ENCODE assay signal across 28 mouse cellular contexts in genomic region chr8:104107111-104107510, GRCm38 (mm10). TPM values are rescaled to one million over a fixed set of nuclear protein-coding genes. Genes with fewer than 3 reads are reported as not detected.
DNase-seq lines count a peak whose midpoint lies in the region; ATAC-seq and TF ChIP-seq lines count a peak whose summit lies in the region.
"Had no signal": no experiment of that assay in that cellular context is flagged by ENCODE, and none has a peak within 500 bp of the region (broad histone marks: within the 10 kb centered on the region; RNA-seq: fewer than 3 reads in every experiment).

No protein-coding gene starts in this region.

- H3K27me3 ChIP-seq in heart, embryonic 14.5 days (ENCODE audit: control insufficient read depth, insufficient read depth, low read length) = no peaks in the 10 kb centered on the region
- H3K27me3 ChIP-seq in heart, postnatal 0 days (ENCODE audit: control insufficient read depth, insufficient read depth, low read length) = no peaks in the 10 kb centered on the region
- H3K27me3 ChIP-seq in forebrain, embryonic 15.5 days = no peaks in the 10 kb centered on the region
- H3K27me3 ChIP-seq: CH12.LX; embryonic facial prominence, embryonic 13.5 days; forebrain, embryonic 12.5 days; hindbrain, embryonic 13.5 days; intestine, embryonic 15.5 days had no signal

- no peak for TF ChIP-seq EP300 in heart, postnatal 0 days (IDR thresholded peaks at IDR 0.05; ENCODE audit: low read depth)

- peak overlapping the region; percentile 24; the same call in 1 of the 2 replicates for H3K27ac ChIP-seq in gastrocnemius, adult 2 months
- H3K27ac ChIP-seq in heart, embryonic 14.5 days (replicated peaks in 1 of 2; ENCODE audit: control insufficient read depth in 1 of 2, insufficient read depth in 1 of 2, low read depth in 2 of 2, low read length in 2 of 2) = no peak overlapping the region
- no peak overlapping the region for H3K27ac ChIP-seq in heart, postnatal 0 days (ENCODE audit: low read depth)
- peak overlapping the region; percentile 34; the same call in 1 of the 2 replicates for H3K27ac ChIP-seq in brown adipose tissue, adult 24 weeks (replicated peaks; ENCODE audit: low read depth, low read length)
- H3K27ac ChIP-seq in forebrain, embryonic 15.5 days (replicated peaks) = no peak overlapping the region
- H3K27ac ChIP-seq: embryonic facial prominence, embryonic 10.5 days; embryonic facial prominence, embryonic 13.5 days; forebrain, embryonic 12.5 days; hindbrain, embryonic 10.5 days; hindbrain, embryonic 13.5 days; intestine, embryonic 15.5 days had no signal

- no peak for ATAC-seq in heart, embryonic 14.5 days (ENCODE audit: insufficient number of reproducible peaks, insufficient read depth, low FRiP score, low read depth)
- ATAC-seq in heart, postnatal 0 days (ENCODE audit: insufficient read depth, low read depth) = no peak
- ATAC-seq in forebrain, embryonic 15.5 days (replicated peaks) = no peak
- ATAC-seq: forebrain, embryonic 16.5 days; intestine, embryonic 15.5 days had no signal

- peaks cover 10% of the 10 kb centered on the region; the same call in 1 of the 2 replicates for H3K36me3 ChIP-seq in heart, embryonic 14.5 days (ENCODE audit: control insufficient read depth, insufficient read depth, low read length)
- H3K36me3 ChIP-seq in heart, postnatal 0 days (replicated peaks; ENCODE audit: control insufficient read depth, insufficient read depth, low read length) = no peaks in the 10 kb centered on the region; the same call in 1 of the 2 replicates
- no peaks in the 10 kb centered on the region for H3K36me3 ChIP-seq in forebrain, embryonic 15.5 days
- H3K36me3 ChIP-seq: embryonic facial prominence, embryonic 10.5 days; embryonic facial prominence, embryonic 13.5 days; forebrain, embryonic 12.5 days; G1E; hindbrain, embryonic 10.5 days; hindbrain, embryonic 13.5 days; intestine, embryonic 15.5 days had no signal

- intact Hi-C loops in gastrocnemius, adult 2 months (cut with DNase I) = no loop called here
- intact Hi-C loops in gastrocnemius, postnatal 14 days (cut with DNase I; ENCODE audit: low total_unique reads) = no loop called here
- intact Hi-C loops in heart, postnatal 10 days (cut with DNase I) = no loop called here
- intact Hi-C loops in heart, postnatal 14 days (cut with DNase I) = no loop called here

- H3K4me3 ChIP-seq in gastrocnemius, adult 2 months = peak overlapping the region; percentile 72
- no peak overlapping the region for H3K4me3 ChIP-seq in heart, embryonic 14.5 days (ENCODE audit: control insufficient read depth in 1 of 2, insufficient read depth in 1 of 2, low read depth in 1 of 2, low read length in 2 of 2)
- no peak overlapping the region for H3K4me3 ChIP-seq in heart, postnatal 0 days (ENCODE audit: low read depth, low read length)
- peak overlapping the region; percentile 45 for H3K4me3 ChIP-seq in brown adipose tissue, adult 24 weeks (ENCODE audit: insufficient read depth, low read depth, low read length)
- no peak overlapping the region for H3K4me3 ChIP-seq in forebrain, embryonic 15.5 days
- H3K4me3 ChIP-seq: embryonic facial prominence, embryonic 10.5 days; embryonic facial prominence, embryonic 13.5 days; erythroblast, embryonic 14.5 days; forebrain, embryonic 12.5 days; hindbrain, embryonic 10.5 days; hindbrain, embryonic 13.5 days; intestine, embryonic 15.5 days had no signal

- H3K9ac ChIP-seq in heart, embryonic 14.5 days (ENCODE audit: low read length) = no peak overlapping the region
- H3K9ac ChIP-seq in heart, postnatal 0 days (replicated peaks; ENCODE audit: low read depth, low read length) = no peak overlapping the region
- H3K9ac ChIP-seq in forebrain, embryonic 15.5 days (replicated peaks) = no peak overlapping the region
- H3K9ac ChIP-seq: embryonic facial prominence, embryonic 13.5 days; forebrain, embryonic 12.5 days; hindbrain, embryonic 13.5 days; intestine, embryonic 15.5 days had no signal

- TF ChIP-seq CTCF in gastrocnemius, adult 2 months (IDR thresholded peaks at IDR 0.05) = no peak
- TF ChIP-seq CTCF in heart, postnatal 0 days (IDR thresholded peaks at IDR 0.05; ENCODE audit: low read depth) = no peak

- H3K4me1 ChIP-seq in heart, embryonic 14.5 days (ENCODE audit: control insufficient read depth in 2 of 2, insufficient read depth in 2 of 2, low read length in 2 of 2) = peaks cover 4 to 19% of the 10 kb centered on the region in 2 experiments
- peaks cover 14% of the 10 kb centered on the region; the same call in 1 of the 2 replicates for H3K4me1 ChIP-seq in heart, postnatal 0 days (ENCODE audit: control insufficient read depth, insufficient read depth)
- H3K4me1 ChIP-seq in brown adipose tissue, adult 24 weeks (ENCODE audit: control insufficient read depth, insufficient read depth, insufficient read length, low read length) = peaks cover 10% of the 10 kb centered on the region
- H3K4me1 ChIP-seq in forebrain, embryonic 15.5 days = 0 out of 2 replicates have a peak, but pooled peaks cover 3% of the 10 kb centered on the region
- H3K4me1 ChIP-seq: embryonic facial prominence, embryonic 13.5 days; hindbrain, embryonic 13.5 days had no signal

- 0 out of 2 replicates have a peak overlapping the region, but pooled peaks have one; percentile 7 for H3K4me2 ChIP-seq in heart, embryonic 14.5 days (ENCODE audit: low read length)
- peak overlapping the region; percentile 20; the same call in 1 of the 2 replicates for H3K4me2 ChIP-seq in heart, postnatal 0 days (ENCODE audit: low read depth, low read length)
- no peak overlapping the region for H3K4me2 ChIP-seq in forebrain, embryonic 15.5 days (replicated peaks)
- H3K4me2 ChIP-seq: embryonic facial prominence, embryonic 13.5 days; forebrain, embryonic 12.5 days; hindbrain, embryonic 13.5 days; intestine, embryonic 15.5 days had no signal

- no peaks in the 10 kb centered on the region for H3K9me3 ChIP-seq in heart, embryonic 14.5 days (ENCODE audit: control insufficient read depth, low read length)
- H3K9me3 ChIP-seq in heart, postnatal 0 days (replicated peaks; ENCODE audit: control insufficient read depth, low read length) = no peaks in the 10 kb centered on the region
- no peaks in the 10 kb centered on the region for H3K9me3 ChIP-seq in forebrain, embryonic 15.5 days
- H3K9me3 ChIP-seq: embryonic facial prominence, embryonic 10.5 days; embryonic facial prominence, embryonic 13.5 days; forebrain, embryonic 12.5 days; hindbrain, embryonic 10.5 days; hindbrain, embryonic 13.5 days; intestine, embryonic 15.5 days had no signal

- DNase-seq in gastrocnemius, adult 2 months = no peak
- no peak for DNase-seq in gastrocnemius, postnatal 14 days
- no peak for DNase-seq in heart, postnatal 10 days
- no peak for DNase-seq in heart, postnatal 0 days (ENCODE audit: low spot score)
- no peak for DNase-seq in heart, postnatal 14 days
- DNase-seq: adrenal gland, adult 2 months; adrenal gland, postnatal 14 days; B cell, adult 2 months; cerebellum, adult 11-12 months; cerebellum, adult 8-10 months; cerebellum, postnatal 36 days; embryo, embryonic 11 days; gastrocnemius, postnatal 25 days; kidney, adult 11 months; kidney, adult 8-10 months had no signal

RNA-seq across cellular contexts. Expression of gene Cdh5, which starts 5.7 kb away (rescaled TPM):
- 10 to 100 TPM; 36.4 to 46.9 TPM for total RNA-seq in gastrocnemius, adult 2 months (2021)
- 100 to 1,000 TPM; 134 to 136 TPM for total RNA-seq in gastrocnemius, postnatal 14 days (2021)
- 54.6 and 61.5 TPM in 2 replicates for polyA plus RNA-seq in heart, embryonic 14.5 days (2014; fragmentation: Nextera tagmentation; extraction: Ambion mirVana)
- 100 to 1,000 TPM; 320 to 327 TPM for total RNA-seq in heart, postnatal 10 days (2021)
- total RNA-seq in heart, postnatal 0 days (2014; rRNA removed; ENCODE audit: low replicate concordance) = 123 and 125 TPM in 2 replicates
- 39.5 and 42.6 TPM in 2 replicates for polyA plus RNA-seq in heart, postnatal 0 days (2015; fragmentation: Nextera tagmentation; extraction: Ambion mirVana)
- 100 to 1,000 TPM; 234 to 242 TPM for total RNA-seq in heart, postnatal 14 days (2021)
- 53.4 and 61.0 TPM in 2 replicates for polyA plus RNA-seq in brown adipose tissue, adult 24 weeks (2012; ENCODE audit: insufficient read depth, insufficient read length, missing spikeins)
- 9.0 and 9.3 TPM in 2 replicates for polyA plus RNA-seq in forebrain, embryonic 15.5 days (2015; fragmentation: Nextera tagmentation; extraction: Ambion mirVana)
- polyA plus RNA-seq: G1E had no signal

Comparison
In these comparisons a context has a peak if more than half of its experiments do, and no peak if none do; other contexts are left out.
1. H3K27ac ChIP-seq: peak in gastrocnemius, adult 2 months (single experiment) and brown adipose tissue, adult 24 weeks (single experiment); none in heart, embryonic 14.5 days (0 of 2), heart, postnatal 0 days (single experiment) and forebrain, embryonic 15.5 days (single experiment).
2. H3K4me3 ChIP-seq: peak in gastrocnemius, adult 2 months (single experiment) and brown adipose tissue, adult 24 weeks (single experiment); none in heart, embryonic 14.5 days (0 of 2), heart, postnatal 0 days (single experiment) and forebrain, embryonic 15.5 days (single experiment).